Mouse (Mus musculus) lung, embryonic 16.5 days (tissue): Measurements from ENCODE around the gene Jph3. TPM values are rescaled to one million over a fixed set of nuclear protein-coding genes. Genes with fewer than 3 reads are reported as not detected.

ENCODE experiments used
- polyA plus RNA-seq: library from polyadenylated mRNA; unstranded; fragments of >200 nt; fragmentation: Nextera tagmentation; extraction: Ambion mirVana; gene quantifications from 2 replicates; pipeline ENCODE4 v1.2.1, GENCODE M21; 2015

The Jph3 gene
- polyA plus RNA-seq, 1 experiment from 2014 or later = 0.50 TPM

Other genes starting within 250 kb of the Jph3 start
- gene 1700018B08Rik, start 185.3 kb upstream of the Jph3 start, polyA plus RNA-seq = not detected in 2 replicates
- gene Fbxo31, start 150.8 kb upstream of the Jph3 start, polyA plus RNA-seq = 12.0 and 12.9 TPM in 2 replicates
- gene Map1lc3b, start 139.3 kb upstream of the Jph3 start, polyA plus RNA-seq = 211 and 234 TPM in 2 replicates
- gene Zcchc14, start 76.7 kb upstream of the Jph3 start, polyA plus RNA-seq = 13.0 and 14.4 TPM in 2 replicates
- gene Klhdc4, start 99.9 kb downstream of the Jph3 start, polyA plus RNA-seq = 33.2 and 34.6 TPM in 2 replicates
- 10.4 and 10.7 TPM in 2 replicates for gene Slc7a5, start 178.1 kb downstream of the Jph3 start, polyA plus RNA-seq
- gene Car5a, start 215.3 kb downstream of the Jph3 start, polyA plus RNA-seq = not detected in 2 replicates
- 50.7 and 53.0 TPM in 2 replicates for gene Banp, start 220.1 kb downstream of the Jph3 start, polyA plus RNA-seq